Mouse (Mus musculus) hindbrain, postnatal 0 days (tissue): Measurements from ENCODE around the gene Pdcl3. TPM values are rescaled to one million over a fixed set of nuclear protein-coding genes. Genes with fewer than 3 reads are reported as not detected.

Experiments used
- ATAC-seq: fragments of 200-750 bp; cut with Nextera tagmentation; 2 replicates; pipeline ENCODE4 v1.8.0; 2017; ENCODE audit warnings: mild to moderate bottlenecking, moderate TSS enrichment, moderate library complexity
- DNase-seq: peaks from one replicate; pipeline ENCODE4 v3.0.0-alpha.2; 2015; ENCODE audit warnings: low spot score
- H3K27ac ChIP-seq: fragments of 300-500 bp; sonication (generic); 2 replicates; pipeline ENCODE4 v1.5.1; 2014; ENCODE audit warnings: mild to moderate bottlenecking
- H3K27me3 ChIP-seq: fragments of 300-500 bp; sonication (generic); 2 replicates; pipeline ENCODE4 v1.6.1; 2014; ENCODE audit warnings: low read length, mixed read lengths; ENCODE audit not compliant: insufficient read depth
- H3K36me3 ChIP-seq: fragments of 300-500 bp; sonication (generic); 2 replicates; pipeline ENCODE4 v1.6.1; 2014; ENCODE audit warnings: low read length, mixed read lengths; ENCODE audit not compliant: insufficient read depth
- H3K4me1 ChIP-seq: fragments of 300-500 bp; sonication (generic); 2 replicates; pipeline ENCODE4 v1.6.1; 2014; ENCODE audit warnings: antibody characterized with exemption, low read length, mixed read lengths; ENCODE audit not compliant: insufficient read depth
- H3K4me2 ChIP-seq: fragments of 300-500 bp; sonication (generic); 2 replicates; pipeline ENCODE4 v1.6.1; 2014; ENCODE audit warnings: low read depth, mild to moderate bottlenecking, low read length, moderate library complexity, mixed read lengths
- H3K4me3 ChIP-seq: fragments of 300-500 bp; sonication (generic); 2 replicates; pipeline ENCODE4 v1.5.1; 2014; ENCODE audit warnings: low read length
- H3K9ac ChIP-seq: fragments of 300-500 bp; sonication (generic); replicated peaks from 2 replicates; pipeline ENCODE4 v1.6.1; 2014; ENCODE audit warnings: mild to moderate bottlenecking, low read length, moderate library complexity, mixed read lengths
- H3K9me3 ChIP-seq: fragments of 300-500 bp; sonication (generic); 2 replicates; pipeline ENCODE4 v1.6.1; 2016; ENCODE audit warnings: low read length, mixed read lengths
- CTCF ChIP-seq: IDR thresholded peaks from 2 replicates; pipeline ENCODE4 v1.5.1; 2016; ENCODE audit warnings: antibody characterized with exemption, control low read depth, low read depth
- WGBS: fragments of 180-500 bp; shearing (Covaris S2); extraction: QIAGEN DNeasy Blood & Tissue Kit; methylation state at CpG from one replicate; pipeline ENCODE4 v1.1.7; 2014; 5-methylcytosine and 5-hydroxymethylcytosine counted together
- polyA plus RNA-seq: library from polyadenylated mRNA; unstranded; fragments of >200 nt; fragmentation: Nextera tagmentation; extraction: Ambion mirVana; gene quantifications from 2 replicates; pipeline ENCODE4 v1.2.1, GENCODE M21; 2015
- total RNA-seq: library from RNA; depleted of rRNA; stranded (reverse); fragments of >200 nt; gene quantifications from 2 replicates; pipeline ENCODE4 v1.2.3, GENCODE M21; 2014

Pdcl3 gene
- total and polyA plus RNA-seq, 2 experiments from 2014 or later: 33.4 to 148 TPM

GRCm38 (mm10) chr1:39013843-39014242 lies 28.4 kb downstream of the Pdcl3 start:
- no peak for DNase-seq
- WGBS: 81% methylated on average over 6 of the region's 6 CpGs

GRCm38 (mm10) chr1:39015529-39015928 lies 30.1 kb downstream of the Pdcl3 start:
- Histone ChIP-seq H3K4me2 (no peak overlapping the region), H3K4me1 (no peaks in the 10 kb centered on the region), H3K4me3 (no peak overlapping the region), H3K27ac (no peak overlapping the region), H3K9ac (no peak overlapping the region), H3K36me3 (no peaks in the 10 kb centered on the region), H3K9me3 (no peaks in the 10 kb centered on the region), H3K27me3 (no peaks in the 10 kb centered on the region)
- ATAC-seq (no peak), DNase-seq (no peak)
- 75% methylated on average over 10 of the region's 10 CpGs for WGBS
- no peak for TF ChIP-seq CTCF

More at GRCm38 (mm10) chr1:39013843-39014242, 28.4 kb downstream of the Pdcl3 start:
- no peak overlapping the region for H3K4me2 ChIP-seq
- no peaks in the 10 kb centered on the region for H3K27me3 ChIP-seq
- H3K4me1 ChIP-seq: no peaks in the 10 kb centered on the region
- no peaks in the 10 kb centered on the region for H3K9me3 ChIP-seq
- no peak overlapping the region for H3K27ac ChIP-seq
- no peak overlapping the region for H3K4me3 ChIP-seq
- ATAC-seq: no peak
- no peak overlapping the region for H3K9ac ChIP-seq
- TF ChIP-seq CTCF: no peak
- H3K36me3 ChIP-seq: no peaks in the 10 kb centered on the region

DNA sequence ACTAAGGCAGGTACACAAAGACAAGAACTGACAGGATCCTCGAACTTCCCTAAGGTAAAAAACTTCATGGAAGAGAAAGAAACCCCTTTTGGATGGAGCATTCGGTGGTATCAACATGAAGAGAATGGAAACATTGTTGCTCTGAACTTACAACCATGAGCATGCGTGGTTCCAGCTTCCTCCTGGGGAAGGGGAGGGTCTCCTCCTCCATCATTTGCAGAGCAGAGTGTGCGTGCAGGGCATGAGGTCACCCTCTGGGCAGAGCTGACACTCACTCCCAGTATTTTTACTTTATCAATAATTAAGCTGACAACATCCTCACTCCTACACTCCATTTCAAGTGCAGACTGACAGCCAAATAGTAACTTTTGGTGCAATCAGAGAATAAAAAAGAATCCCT lies 32.5 kb downstream of the Pdcl3 start:
- Histone ChIP-seq H3K4me2 (no peak overlapping the region), H3K36me3 (no peaks in the 10 kb centered on the region), H3K27me3 (no peaks in the 10 kb centered on the region), H3K9me3 (no peaks in the 10 kb centered on the region), H3K4me3 (no peak overlapping the region), H3K9ac (no peak overlapping the region), H3K27ac (no peak overlapping the region), H3K4me1 (no peaks in the 10 kb centered on the region)
- 83% methylated on average over 4 of the region's 4 CpGs for WGBS
- ATAC-seq (no peak), DNase-seq (no peak)
- TF ChIP-seq CTCF: no peak

- Histone ChIP-seq H3K4me1 (0 out of 2 replicates have a peak, but pooled peaks cover 3% of the 10 kb centered on the region), H3K27ac (peak overlapping the region; percentile 36; the same call in 1 of the 2 replicates), H3K4me2 (peak overlapping the region; percentile 3; the same call in 1 of the 2 replicates), H3K27me3 (no peaks in the 10 kb centered on the region), H3K36me3 (no peaks in the 10 kb centered on the region), H3K4me3 (no peak overlapping the region), H3K9me3 (no peaks in the 10 kb centered on the region), H3K9ac (no peak overlapping the region)
- DNase-seq (peak; percentile 53), ATAC-seq (peak; percentile 66)
- WGBS: 19% methylated on average over 7 of the region's 7 CpGs
- TF ChIP-seq CTCF: no peak
Observed at GRCm38 (mm10) chr1:39025142-39025541, 39.7 kb downstream of the Pdcl3 start.

GRCm38 (mm10) chr1:39025840-39026239 lies 40.4 kb downstream of the Pdcl3 start:
- no peaks in the 10 kb centered on the region for H3K27me3 ChIP-seq
- no peak overlapping the region for H3K4me3 ChIP-seq
- H3K9ac ChIP-seq: no peak overlapping the region
- no peak for TF ChIP-seq CTCF
- no peak for DNase-seq
- 88% methylated on average over 1 of the region's 1 CpGs for WGBS
- H3K36me3 ChIP-seq: no peaks in the 10 kb centered on the region
- H3K4me1 ChIP-seq: 0 out of 2 replicates have a peak, but pooled peaks cover 3% of the 10 kb centered on the region
- H3K9me3 ChIP-seq: no peaks in the 10 kb centered on the region
- H3K4me2 ChIP-seq: no peak overlapping the region
- no peak overlapping the region for H3K27ac ChIP-seq
- ATAC-seq: no peak

GRCm38 (mm10) chr1:39029176-39029575 lies 43.8 kb downstream of the Pdcl3 start:
- ATAC-seq (peak; percentile 61; the same call in 1 of the 2 replicates), DNase-seq (peak; percentile 24)
- H3K36me3 ChIP-seq: no peaks in the 10 kb centered on the region
- H3K9ac ChIP-seq: no peak overlapping the region
- no peaks in the 10 kb centered on the region for H3K9me3 ChIP-seq
- H3K27me3 ChIP-seq: no peaks in the 10 kb centered on the region
- no peak overlapping the region for H3K27ac ChIP-seq
- no peak overlapping the region for H3K4me2 ChIP-seq
- H3K4me1 ChIP-seq: 0 out of 2 replicates have a peak, but pooled peaks cover 3% of the 10 kb centered on the region
- H3K4me3 ChIP-seq: no peak overlapping the region
- 71% methylated on average over 7 of the region's 7 CpGs for WGBS
- TF ChIP-seq CTCF: no peak

DNA sequence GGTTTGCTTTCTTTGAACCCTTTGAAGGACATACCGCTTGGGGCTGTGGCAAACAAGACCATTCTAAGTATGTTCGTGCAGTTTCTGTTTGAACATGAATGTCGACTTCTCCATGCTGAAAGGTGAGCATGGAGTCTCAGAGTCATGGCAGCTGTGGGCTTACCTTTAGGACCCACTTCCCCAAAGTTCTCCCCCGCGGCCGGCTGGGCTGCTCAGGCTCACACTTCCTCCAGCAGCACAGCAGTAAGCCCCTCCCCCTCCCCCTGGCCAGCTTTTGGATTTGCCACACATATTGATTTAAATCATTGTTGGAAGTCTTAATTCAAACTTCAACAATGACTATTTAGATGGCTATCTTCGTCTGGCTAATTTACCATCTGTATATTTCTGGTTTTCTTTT lies 44.7 kb downstream of the Pdcl3 start:
- Histone ChIP-seq H3K4me1 (0 out of 2 replicates have a peak, but pooled peaks cover 3% of the 10 kb centered on the region), H3K27me3 (no peaks in the 10 kb centered on the region), H3K9me3 (no peaks in the 10 kb centered on the region), H3K4me3 (no peak overlapping the region), H3K27ac (no peak overlapping the region), H3K4me2 (peak overlapping the region; percentile 46), H3K36me3 (no peaks in the 10 kb centered on the region), H3K9ac (no peak overlapping the region)
- no peak for DNase-seq
- no peak for TF ChIP-seq CTCF
- ATAC-seq: no peak
- 16% methylated on average over 7 of the region's 7 CpGs for WGBS
